Mouse (Mus musculus) limb, embryonic 11.5 days (tissue): ENCODE measurements around the gene Rassf3. TPM values are rescaled to one million over a fixed set of nuclear protein-coding genes. Genes with fewer than 3 reads are reported as not detected.

Experiments used
- ATAC-seq: fragments of 200-750 bp; cut with Nextera tagmentation; 2 replicates; pipeline ENCODE4 v1.8.0; 2017; ENCODE audit warnings: low read depth; ENCODE audit not compliant: insufficient number of reproducible peaks, low FRiP score, low TSS enrichment
- DNase-seq: peaks from one replicate; pipeline ENCODE4 v3.0.0-alpha.2; 2015; ENCODE audit warnings: low spot score
- H3K27ac ChIP-seq: fragments of 300-500 bp; sonication (generic); replicated peaks from 2 replicates; pipeline ENCODE4 v1.5.1; 2014; ENCODE audit warnings: low read depth, mild to moderate bottlenecking, low read length
- H3K27me3 ChIP-seq: fragments of 300-500 bp; sonication (generic); 2 replicates; pipeline ENCODE4 v1.6.1; 2014; ENCODE audit warnings: mild to moderate bottlenecking, low read length, mixed read lengths; ENCODE audit not compliant: control insufficient read depth, insufficient read depth
- H3K36me3 ChIP-seq: fragments of 300-500 bp; sonication (generic); 2 replicates; pipeline ENCODE4 v1.6.1; 2014; ENCODE audit warnings: mild to moderate bottlenecking, low read length, moderate library complexity, mixed read lengths; ENCODE audit not compliant: control insufficient read depth, insufficient read depth
- H3K4me1 ChIP-seq: fragments of 300-500 bp; sonication (generic); 2 replicates; pipeline ENCODE4 v1.6.1; 2014; ENCODE audit warnings: low read length, mixed read lengths; ENCODE audit not compliant: control insufficient read depth, insufficient read depth
- H3K4me2 ChIP-seq: fragments of 300-500 bp; sonication (generic); 2 replicates; pipeline ENCODE4 v1.6.1; 2014; ENCODE audit warnings: low read depth, mild to moderate bottlenecking, moderate library complexity; ENCODE audit not compliant: severe bottlenecking
- H3K4me3 ChIP-seq: fragments of 300-500 bp; sonication (generic); 2 replicates; pipeline ENCODE4 v1.5.1; 2014; ENCODE audit warnings: low read depth, low read length
- H3K9ac ChIP-seq: fragments of 300-500 bp; sonication (generic); 2 replicates; pipeline ENCODE4 v1.6.1; 2014; ENCODE audit warnings: mild to moderate bottlenecking, low read length
- H3K9me3 ChIP-seq: fragments of 300-500 bp; sonication (generic); 2 replicates; pipeline ENCODE4 v1.6.1; 2016; ENCODE audit warnings: low read length; ENCODE audit not compliant: control insufficient read depth
- WGBS: fragments of 180-500 bp; shearing (Covaris S2); extraction: QIAGEN DNeasy Blood & Tissue Kit; methylation state at CpG from one replicate; pipeline ENCODE4 v1.1.7; 2014; 5-methylcytosine and 5-hydroxymethylcytosine counted together
- polyA plus RNA-seq: library from polyadenylated mRNA; unstranded; fragments of >200 nt; fragmentation: Nextera tagmentation; extraction: Ambion mirVana; gene quantifications from 2 replicates; pipeline ENCODE4 v1.2.1, GENCODE M21; 2014

The Rassf3 gene
- polyA plus RNA-seq, 1 experiment from 2014 or later: 16.5 TPM

DNA sequence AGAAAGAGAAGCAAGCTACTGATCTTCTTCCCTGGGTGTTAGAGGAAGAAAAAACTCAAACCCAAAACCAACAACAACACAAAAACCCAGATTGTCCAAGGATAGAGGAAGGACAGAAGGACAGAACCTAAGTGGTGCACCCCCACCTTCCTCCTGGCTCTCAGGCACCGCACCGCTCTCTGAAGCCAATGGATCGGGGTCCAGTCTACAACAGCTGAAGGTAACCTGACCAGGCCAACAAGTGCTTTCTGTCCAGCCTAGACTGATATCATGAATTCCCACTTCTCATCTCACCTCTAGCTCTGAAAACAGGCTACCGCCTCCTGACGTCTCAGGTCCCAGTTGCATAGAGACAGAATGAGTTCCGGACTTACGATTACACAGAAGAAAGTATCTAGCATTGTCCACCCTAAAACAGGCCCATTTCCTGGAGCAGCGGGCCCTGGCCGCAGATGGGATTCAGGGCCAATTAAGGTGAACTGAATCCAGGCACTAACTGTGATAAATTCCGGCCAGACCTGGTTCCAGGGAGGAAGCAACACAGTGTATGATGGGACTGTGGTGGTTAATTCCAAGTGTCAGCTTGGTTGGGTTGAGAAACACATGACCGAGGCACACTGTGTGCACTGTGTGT lies 54.4 kb downstream of the Rassf3 start:
- DNase-seq (no peak), ATAC-seq (no peak)
- H3K27me3 ChIP-seq: no peaks in the 10 kb centered on the region
- no peaks in the 10 kb centered on the region for H3K9me3 ChIP-seq
- H3K9ac ChIP-seq: no peak overlapping the region
- H3K4me2 ChIP-seq: no peak overlapping the region
- H3K27ac ChIP-seq: no peak overlapping the region
- 86% methylated on average over 11 of the region's 11 CpGs for WGBS
- no peaks in the 10 kb centered on the region; the same call in 1 of the 2 replicates for H3K36me3 ChIP-seq
- H3K4me3 ChIP-seq: no peak overlapping the region
- H3K4me1 ChIP-seq: peaks cover 13% of the 10 kb centered on the region

DNA sequence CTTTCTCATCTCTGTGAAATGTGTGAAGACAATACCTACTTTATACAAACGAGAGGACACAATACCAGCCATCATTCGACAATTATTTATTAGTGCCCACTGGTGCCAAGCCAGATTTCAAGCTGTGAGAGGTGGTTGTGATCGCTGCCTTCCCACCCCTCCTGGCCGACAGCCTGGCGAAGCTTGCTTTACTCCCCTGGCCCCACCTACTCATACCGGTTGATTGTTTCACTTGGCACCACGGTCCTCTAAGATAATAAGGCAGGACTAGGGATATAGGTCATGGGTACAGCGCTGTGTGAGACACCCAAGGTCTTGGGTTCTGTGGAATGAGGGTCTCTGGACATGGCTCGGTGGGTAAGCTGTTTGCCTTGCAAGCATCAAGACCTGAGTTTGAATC lies 55.1 kb downstream of the Rassf3 start:
- Histone ChIP-seq H3K36me3 (no peaks in the 10 kb centered on the region; the same call in 1 of the 2 replicates), H3K4me3 (no peak overlapping the region), H3K9me3 (no peaks in the 10 kb centered on the region), H3K4me2 (no peak overlapping the region), H3K4me1 (peaks cover 11% of the 10 kb centered on the region), H3K27ac (no peak overlapping the region), H3K9ac (no peak overlapping the region), H3K27me3 (no peaks in the 10 kb centered on the region)
- WGBS: 88% methylated on average over 9 of the region's 9 CpGs
- ATAC-seq (no peak), DNase-seq (no peak)

- H3K4me1 ChIP-seq: peaks cover 7% of the 10 kb centered on the region
- H3K9ac ChIP-seq: no peak overlapping the region
These were observed 56.3 kb downstream of the Rassf3 start for GRCm38 (mm10) chr10:121419640-121420470.

DNA sequence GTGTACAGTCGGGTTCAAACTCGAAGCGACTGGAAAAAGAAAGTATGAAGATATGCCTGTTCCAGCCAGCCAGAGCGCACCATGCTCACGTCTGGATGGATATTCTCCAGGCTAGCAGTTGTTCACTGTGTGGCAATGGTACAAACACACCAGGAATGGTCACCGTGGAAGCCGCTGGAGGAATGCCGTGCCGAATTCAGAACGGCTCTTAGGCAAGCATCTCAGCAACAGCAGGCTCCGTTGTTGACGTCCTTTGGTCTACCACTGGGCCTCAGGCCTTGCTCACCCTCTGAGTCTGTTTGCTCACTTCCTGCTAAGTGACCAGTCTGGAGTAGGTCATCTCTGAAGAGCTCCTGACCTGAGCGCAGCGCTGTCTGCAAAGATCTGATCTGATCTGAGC lies 57.3 kb downstream of the Rassf3 start:
- WGBS: 93% methylated on average over 14 of the region's 14 CpGs
- H3K9me3 ChIP-seq: no peaks in the 10 kb centered on the region
- H3K36me3 ChIP-seq: peaks cover 7% of the 10 kb centered on the region; the same call in 1 of the 2 replicates
- no peak overlapping the region for H3K4me3 ChIP-seq
- H3K4me2 ChIP-seq: no peak overlapping the region
- ATAC-seq (no peak), DNase-seq (no peak)
- no peak overlapping the region for H3K27ac ChIP-seq
- no peaks in the 10 kb centered on the region for H3K27me3 ChIP-seq
- peaks cover 7% of the 10 kb centered on the region for H3K4me1 ChIP-seq
- H3K9ac ChIP-seq: no peak overlapping the region

More at GRCm38 (mm10) chr10:121419640-121420470, 56.3 kb downstream of the Rassf3 start:
- Histone ChIP-seq H3K9me3 (no peaks in the 10 kb centered on the region), H3K4me3 (no peak overlapping the region), H3K27me3 (no peaks in the 10 kb centered on the region), H3K4me2 (no peak overlapping the region), H3K27ac (no peak overlapping the region), H3K36me3 (peaks cover 4% of the 10 kb centered on the region; the same call in 1 of the 2 replicates)
- 0 out of 2 replicates have a peak, but pooled peaks have one; percentile 11 for ATAC-seq
- 52% methylated on average over 22 of the region's 22 CpGs for WGBS
- DNase-seq: no peak

DNA sequence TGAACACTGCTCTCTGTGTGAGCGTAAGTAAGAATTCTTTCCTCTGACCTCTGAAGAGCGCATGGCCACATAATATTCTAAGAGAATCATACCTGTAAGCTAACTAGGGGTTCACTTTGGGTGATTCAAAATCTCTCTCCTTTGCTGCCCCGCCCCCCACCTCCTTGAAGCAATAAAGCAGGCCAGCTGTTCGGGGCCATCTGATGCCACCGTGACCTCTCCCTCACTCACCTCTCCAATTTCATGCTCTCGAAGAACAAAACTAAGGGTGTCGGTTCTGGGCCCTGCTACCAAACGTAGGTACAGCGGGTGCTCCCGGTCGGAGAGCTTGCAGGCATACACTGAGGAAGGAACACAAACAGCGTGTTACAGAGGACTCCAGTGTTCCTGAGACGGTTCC lies 62.0 kb downstream of the Rassf3 start:
- Histone ChIP-seq H3K27ac (no peak overlapping the region), H3K27me3 (no peaks in the 10 kb centered on the region), H3K4me2 (no peak overlapping the region), H3K4me3 (no peak overlapping the region), H3K9ac (no peak overlapping the region), H3K36me3 (peaks cover 7% of the 10 kb centered on the region; the same call in 1 of the 2 replicates), H3K4me1 (no peaks in the 10 kb centered on the region), H3K9me3 (no peaks in the 10 kb centered on the region)
- DNase-seq (no peak), ATAC-seq (no peak)
- 72% methylated on average over 13 of the region's 13 CpGs for WGBS

DNA sequence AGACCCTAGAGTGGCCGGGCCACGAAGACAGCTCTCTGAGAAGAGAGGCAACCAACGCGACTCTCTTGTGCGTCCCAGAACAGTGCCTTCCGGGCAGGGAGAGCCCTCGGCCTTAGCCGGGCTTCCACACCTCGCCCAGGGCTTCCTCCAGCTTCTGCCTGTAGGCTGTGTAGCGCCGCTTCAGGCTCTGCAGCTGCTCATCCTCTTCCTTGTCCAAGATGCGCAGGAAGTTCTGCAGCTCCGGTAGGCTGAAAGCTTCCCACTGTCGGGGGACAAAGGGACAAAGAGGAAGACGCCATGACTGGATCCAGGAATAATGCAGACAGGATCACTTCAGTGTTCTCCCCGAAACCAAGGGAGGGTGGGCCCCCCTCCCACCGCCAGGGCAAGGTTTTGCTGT lies 63.3 kb downstream of the Rassf3 start:
- H3K4me2 ChIP-seq: no peak overlapping the region
- ATAC-seq (no peak), DNase-seq (no peak)
- H3K27me3 ChIP-seq: no peaks in the 10 kb centered on the region
- no peaks in the 10 kb centered on the region for H3K4me1 ChIP-seq
- peaks cover 7% of the 10 kb centered on the region; the same call in 1 of the 2 replicates for H3K36me3 ChIP-seq
- 93% methylated on average over 17 of the region's 17 CpGs for WGBS
- no peak overlapping the region for H3K9ac ChIP-seq
- H3K4me3 ChIP-seq: no peak overlapping the region
- H3K27ac ChIP-seq: no peak overlapping the region
- no peaks in the 10 kb centered on the region for H3K9me3 ChIP-seq

- H3K27ac ChIP-seq: no peak overlapping the region
- DNase-seq (no peak), ATAC-seq (0 out of 2 replicates have a peak, but pooled peaks have one; percentile 36)
- no peaks in the 10 kb centered on the region for H3K4me1 ChIP-seq
- H3K27me3 ChIP-seq: no peaks in the 10 kb centered on the region
- no peak overlapping the region for H3K9ac ChIP-seq
- H3K4me2 ChIP-seq: no peak overlapping the region
- H3K36me3 ChIP-seq: peaks cover 7% of the 10 kb centered on the region; the same call in 1 of the 2 replicates
- no peak overlapping the region for H3K4me3 ChIP-seq
- WGBS: 80% methylated on average over 11 of the region's 11 CpGs
- no peaks in the 10 kb centered on the region for H3K9me3 ChIP-seq
These were observed 64.3 kb downstream of the Rassf3 start for GRCm38 (mm10) chr10:121411721-121412455.

GRCm38 (mm10) chr10:121409717-121410116 lies 66.4 kb downstream of the Rassf3 start:
- Histone ChIP-seq H3K9me3 (no peaks in the 10 kb centered on the region), H3K4me3 (no peak overlapping the region), H3K36me3 (0 out of 2 replicates have a peak, but pooled peaks cover 2% of the 10 kb centered on the region), H3K27me3 (no peaks in the 10 kb centered on the region), H3K4me1 (no peaks in the 10 kb centered on the region), H3K27ac (no peak overlapping the region), H3K9ac (no peak overlapping the region), H3K4me2 (no peak overlapping the region)
- 76% methylated on average over 7 of the region's 7 CpGs for WGBS
- no peak for ATAC-seq
- peak; percentile 66 for DNase-seq
